Mouse (Mus musculus) ES-E14 (cell line): ENCODE measurements around the gene Igf2bp3. TPM values are rescaled to one million over a fixed set of nuclear protein-coding genes. Genes with fewer than 3 reads are reported as not detected.

Source experiments
- DNase-seq: peaks from one replicate; pipeline ENCODE4 v3.0.0-alpha.2; 2013; ENCODE audit warnings: low read depth, low spot score
- H3K27ac ChIP-seq: 2 replicates; pipeline ENCODE4 v1.5.1; 2012; ENCODE audit warnings: low read depth, mild to moderate bottlenecking, low read length, moderate library complexity, mixed read lengths; ENCODE audit not compliant: poor library complexity, insufficient read depth, severe bottlenecking
- H3K36me3 ChIP-seq: 2 replicates; pipeline ENCODE4 v1.6.1; 2012; ENCODE audit warnings: mild to moderate bottlenecking, low read length, moderate library complexity, mixed read lengths; ENCODE audit not compliant: control insufficient read depth, poor library complexity, insufficient read depth, severe bottlenecking
- H3K4me1 ChIP-seq, 2 experiments: fragments of 150-350 bp in 1 of 2; sonication (generic) in 1 of 2; 2 replicates each; pipeline ENCODE4 v1.6.1; 2012; ENCODE audit warnings: low read length in 2 of 2, mild to moderate bottlenecking in 1 of 2, mixed read lengths in 1 of 2; ENCODE audit not compliant: control insufficient read depth in 2 of 2, insufficient read depth in 2 of 2, poor library complexity in 1 of 2
- H3K4me3 ChIP-seq, 2 experiments: fragments of 150-350 bp in 1 of 2; sonication (generic) in 1 of 2; 2 replicates each; pipeline ENCODE4 v1.5.1; 2012; ENCODE audit warnings: low read length in 2 of 2, low read depth in 1 of 2, mild to moderate bottlenecking in 1 of 2, mixed read lengths in 1 of 2; ENCODE audit not compliant: insufficient read depth in 1 of 2, poor library complexity in 1 of 2, severe bottlenecking in 1 of 2
- H3K9ac ChIP-seq: 2 replicates; pipeline ENCODE4 v1.6.1; 2012; ENCODE audit warnings: low read depth, mild to moderate bottlenecking, low read length, mixed read lengths; ENCODE audit not compliant: poor library complexity, insufficient read depth, severe bottlenecking
- H3K9me3 ChIP-seq: fragments of 150-350 bp; sonication (generic); 2 replicates; pipeline ENCODE4 v1.6.1; 2012; ENCODE audit warnings: low read depth, mild to moderate bottlenecking, low read length; ENCODE audit not compliant: control insufficient read depth, insufficient read depth
- CHD2 ChIP-seq: IDR thresholded peaks from 2 replicates; pipeline ENCODE4 v1.6.1; 2014; ENCODE audit warnings: mild to moderate bottlenecking, low read depth, low read length, inconsistent platforms
- HCFC1 ChIP-seq: IDR thresholded peaks from 2 replicates; pipeline ENCODE4 v1.6.1; 2012; ENCODE audit warnings: low read length, inconsistent platforms, borderline replicate concordance; ENCODE audit not compliant: insufficient read depth
- MAFK ChIP-seq: IDR thresholded peaks from 2 replicates; pipeline ENCODE4 v1.6.1; 2014; ENCODE audit warnings: mild to moderate bottlenecking, low read depth, low read length, inconsistent platforms; ENCODE audit not compliant: insufficient read depth
- ZC3H11A ChIP-seq: IDR thresholded peaks from 2 replicates; pipeline ENCODE4 v1.6.1; 2012; ENCODE audit warnings: low read depth, mild to moderate bottlenecking, inconsistent platforms, low read length, borderline replicate concordance
- ZNF384 ChIP-seq: IDR thresholded peaks from 2 replicates; pipeline ENCODE4 v1.6.1; 2012; ENCODE audit warnings: low read depth, low read length, inconsistent platforms
- in situ Hi-C, 2 experiments: fragments of 600-800 bp; cut with MboI; formaldehyde crosslinking; loops; one replicate each; pipeline ENCODE4 v1.15.1; 2025; ENCODE audit warnings: low sequenced_read_pairs in 2 of 2, inconsistent platforms in 1 of 2; ENCODE audit not compliant: unreplicated experiment in 2 of 2
- total RNA-seq: library from RNA; depleted of rRNA; stranded (reverse); fragments of 300-350 nt; gene quantifications from 2 replicates; pipeline ENCODE4 v1.2.3, GENCODE M21; 2012

The Igf2bp3 gene
- total RNA-seq, 1 experiment: 32.8 TPM

DNA sequence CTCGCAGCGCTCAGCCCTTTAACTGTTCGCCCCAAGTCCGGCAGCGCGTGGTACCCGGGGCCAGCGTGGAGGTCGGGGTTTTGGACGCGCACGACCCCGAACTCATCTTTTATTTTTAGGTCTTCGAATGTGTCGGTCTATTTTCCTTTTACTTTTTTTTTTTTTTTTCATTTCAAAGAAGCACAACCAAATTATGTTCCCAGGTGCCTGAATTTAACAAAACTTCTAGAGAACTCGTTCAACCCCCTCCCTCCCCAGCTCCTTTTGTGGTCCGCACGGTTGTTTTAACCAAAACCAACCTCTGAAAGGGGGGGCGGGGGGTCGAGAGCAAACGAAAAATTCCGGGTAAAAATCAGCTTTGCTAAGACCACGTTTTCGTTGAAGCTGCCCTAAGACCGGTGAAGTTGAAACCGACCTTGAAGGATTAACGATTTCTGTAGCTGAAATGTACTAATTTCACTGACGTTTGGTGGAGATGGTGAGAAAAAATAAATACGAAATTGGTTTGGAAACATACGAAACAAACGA, 3.6 kb upstream of the Igf2bp3 start:
- in situ Hi-C loops: no loop called here
- no peak for TF ChIP-seq HCFC1
- TF ChIP-seq MAFK: no peak
- TF ChIP-seq ZNF384: peak; percentile 81
- Histone ChIP-seq H3K9ac (peak overlapping the region; percentile 71), H3K27ac (peak overlapping the region; percentile 20; the same call in 1 of the 2 replicates), H3K9me3 (no peaks in the 10 kb centered on the region), H3K4me1 (peaks cover 2 to 10% of the 10 kb centered on the region in 2 experiments; a peak in 2 of 4 replicates), H3K36me3 (no peaks in the 10 kb centered on the region), H3K4me3 (peak overlapping the region; percentile 40 to 61)
- DNase-seq: no peak

DNA sequence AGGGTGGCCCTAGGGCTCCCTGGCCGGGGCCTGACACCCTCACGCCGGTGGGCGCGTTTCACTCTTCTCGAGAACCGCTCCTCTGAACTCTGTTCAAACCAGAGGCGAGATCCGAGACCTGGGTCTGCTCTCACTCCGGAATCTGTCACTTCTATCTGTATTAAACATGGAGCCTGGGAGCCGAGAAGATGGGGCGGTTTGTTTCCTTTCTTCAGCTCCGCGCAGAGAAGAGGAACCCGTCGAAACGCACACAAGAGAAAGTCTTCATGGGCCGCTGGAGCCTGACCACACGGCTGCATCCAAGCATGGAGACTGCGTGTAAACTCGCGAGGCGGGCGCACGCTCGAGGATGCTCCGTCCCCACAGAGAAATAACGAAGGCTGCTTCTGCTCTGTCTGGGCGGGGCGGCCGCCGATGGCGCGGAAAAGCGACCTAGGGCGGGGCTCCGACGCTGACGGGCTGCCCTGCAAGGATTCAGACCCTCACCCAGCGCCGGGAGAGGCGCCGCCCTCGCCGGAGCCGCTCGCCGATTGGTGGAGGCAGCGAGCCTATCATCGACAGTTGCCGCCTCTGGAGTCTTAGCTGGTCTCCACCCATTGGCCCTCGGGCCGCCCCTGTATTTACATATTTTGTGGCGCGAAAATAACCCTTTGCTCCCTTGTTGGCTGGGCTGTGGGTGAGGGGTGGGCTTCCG, 3.0 kb upstream of the Igf2bp3 start:
- TF ChIP-seq HCFC1 (no peak), ZNF384 (no peak), ZC3H11A (no peak), CHD2 (peak; percentile 7; the same call in 1 of the 2 replicates)
- no peaks in the 10 kb centered on the region for H3K9me3 ChIP-seq
- peak; percentile 97 for DNase-seq
- H3K9ac ChIP-seq: peak overlapping the region; percentile 92
- H3K4me3 ChIP-seq: peak overlapping the region; percentile 87 to 90
- in situ Hi-C loops: no loop called here
- peaks cover 2 to 10% of the 10 kb centered on the region in 2 experiments; a peak in 2 of 4 replicates for H3K4me1 ChIP-seq
- H3K36me3 ChIP-seq: no peaks in the 10 kb centered on the region
- H3K27ac ChIP-seq: peak overlapping the region; percentile 71

DNA sequence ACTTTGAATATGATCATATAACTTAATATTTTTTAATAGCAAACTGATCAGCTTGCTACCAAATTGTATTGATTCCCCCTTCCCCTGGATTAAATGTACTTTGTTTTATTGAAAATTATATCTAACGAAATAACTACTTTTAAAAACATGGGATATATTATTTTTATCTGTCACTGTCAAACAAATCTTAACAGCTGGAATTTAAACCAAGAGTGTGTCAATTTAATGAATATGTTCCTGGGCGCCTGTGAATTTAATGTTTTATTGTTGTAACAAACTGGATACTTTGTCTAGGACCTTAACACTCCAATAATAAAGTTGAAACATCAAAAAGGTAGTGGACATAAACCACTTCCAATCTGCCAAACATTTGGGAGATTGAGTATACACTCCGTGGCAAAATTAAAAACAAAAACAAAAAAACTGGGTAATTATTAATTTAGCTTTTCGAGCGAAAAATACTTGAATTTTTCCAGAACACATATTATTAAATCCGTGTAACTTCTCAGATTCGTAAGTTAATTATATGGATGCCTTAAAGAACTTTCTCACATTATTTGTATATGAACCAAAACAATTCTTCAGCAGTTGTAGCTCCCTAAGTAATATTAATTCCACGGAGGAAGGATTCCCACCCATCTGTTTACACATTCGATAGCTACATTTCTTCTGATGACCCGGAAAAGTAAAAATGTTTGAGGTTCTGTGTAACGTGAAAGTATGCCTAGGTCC, 2.2 kb upstream of the Igf2bp3 start:
- Histone ChIP-seq H3K27ac (peak overlapping the region; percentile 71), H3K9me3 (no peaks in the 10 kb centered on the region), H3K4me3 (peak overlapping the region; percentile 87 to 90), H3K4me1 (peaks cover 2 to 11% of the 10 kb centered on the region in 2 experiments), H3K36me3 (no peaks in the 10 kb centered on the region), H3K9ac (peak overlapping the region; percentile 92)
- in situ Hi-C loops: no loop called here
- no peak for DNase-seq
- no peak for TF ChIP-seq HCFC1
- TF ChIP-seq MAFK: no peak
- TF ChIP-seq CHD2: no peak
- no peak for TF ChIP-seq ZC3H11A
- TF ChIP-seq ZNF384: no peak

DNA sequence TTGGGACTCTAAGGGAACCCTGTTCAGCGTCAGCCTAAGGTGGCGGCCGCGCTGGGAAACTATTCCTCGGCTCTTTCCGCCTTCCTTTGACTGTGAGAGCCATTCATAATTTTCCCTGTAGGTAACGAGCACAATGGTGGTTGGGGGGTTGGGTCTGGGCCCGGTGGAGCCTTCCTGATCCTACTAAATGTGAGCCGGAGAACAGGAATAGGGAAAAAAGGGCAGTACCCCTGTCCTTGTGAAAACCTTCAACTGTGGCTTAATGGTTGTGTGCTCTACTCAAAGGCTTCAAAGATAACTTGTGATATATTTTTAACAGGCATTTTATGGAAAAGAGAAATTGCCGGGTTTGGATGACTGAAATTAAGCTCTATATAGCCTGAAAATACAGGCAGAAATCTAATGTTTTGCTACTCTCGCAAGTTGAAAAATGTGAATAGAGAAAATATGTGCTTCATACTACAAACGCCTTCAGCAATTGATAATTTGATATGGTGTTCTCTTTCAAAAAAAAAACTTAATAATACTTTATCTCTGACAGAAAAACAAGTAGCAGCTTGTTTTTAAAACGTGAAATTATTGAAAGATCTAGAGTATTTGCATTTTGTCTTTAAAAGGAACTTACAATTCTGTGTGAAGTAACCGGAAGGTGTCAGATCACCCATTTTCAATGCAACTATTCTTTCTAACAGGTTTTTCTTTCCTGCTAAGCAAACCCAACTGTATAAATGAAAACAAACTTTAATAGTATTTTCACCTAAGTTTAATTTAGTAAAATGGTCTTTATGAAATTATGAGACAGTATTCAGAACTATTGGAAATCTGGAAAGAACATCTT, 1.2 kb upstream of the Igf2bp3 start:
- TF ChIP-seq CHD2: no peak
- no peak for TF ChIP-seq MAFK
- no peak for TF ChIP-seq HCFC1
- no peak for TF ChIP-seq ZNF384
- TF ChIP-seq ZC3H11A: no peak
- Histone ChIP-seq H3K27ac (peak overlapping the region; percentile 79; the same call in 1 of the 2 replicates), H3K4me3 (peak overlapping the region; percentile 89 to 90), H3K36me3 (no peaks in the 10 kb centered on the region), H3K9ac (peak overlapping the region; percentile 74; the same call in 1 of the 2 replicates), H3K9me3 (no peaks in the 10 kb centered on the region), H3K4me1 (peaks cover 3 to 16% of the 10 kb centered on the region in 2 experiments)
- no peak for DNase-seq
- in situ Hi-C loops: no loop called here
